Mouse (Mus musculus) lung, postnatal 0 days (tissue): ENCODE measurements at regions not wholly inside any gene's neighbourhood (a gene's known extent, or its start where the extent isn't known, plus 50 kb on each side); places are given as distances from the start of the nearest gene placed in this dataset.

Experiments used
- ATAC-seq: fragments of 200-750 bp; cut with Nextera tagmentation; 2 replicates; pipeline ENCODE4 v1.8.0; 2017; ENCODE audit warnings: moderate library complexity
- DNase-seq: peaks from one replicate; pipeline ENCODE4 v3.0.0-alpha.2; 2016; ENCODE audit warnings: low spot score
- H3K27ac ChIP-seq: fragments of 300-500 bp; sonication (generic); 2 replicates; pipeline ENCODE4 v1.5.1; 2014; ENCODE audit warnings: antibody characterized with exemption, mild to moderate bottlenecking, low read length, mixed read lengths
- H3K27me3 ChIP-seq: fragments of 300-500 bp; sonication (generic); replicated peaks from 2 replicates; pipeline ENCODE4 v1.6.1; 2014; ENCODE audit warnings: low read length, mixed read lengths; ENCODE audit not compliant: insufficient read depth
- H3K36me3 ChIP-seq: fragments of 300-500 bp; sonication (generic); 2 replicates; pipeline ENCODE4 v1.6.1; 2014; ENCODE audit warnings: low read length, mixed read lengths; ENCODE audit not compliant: insufficient read depth
- H3K4me1 ChIP-seq: fragments of 300-500 bp; sonication (generic); 2 replicates; pipeline ENCODE4 v1.6.1; 2014; ENCODE audit warnings: antibody characterized with exemption, low read depth, low read length, mixed read lengths; ENCODE audit not compliant: insufficient read depth
- H3K4me2 ChIP-seq: fragments of 300-500 bp; sonication (generic); replicated peaks from 2 replicates; pipeline ENCODE4 v1.6.1; 2014; ENCODE audit warnings: low read depth, mild to moderate bottlenecking, low read length, moderate library complexity, mixed read lengths
- H3K4me3 ChIP-seq: fragments of 300-500 bp; sonication (generic); 2 replicates; pipeline ENCODE4 v1.5.1; 2014; ENCODE audit warnings: low read depth, low read length
- H3K9ac ChIP-seq: fragments of 300-500 bp; sonication (generic); replicated peaks from 2 replicates; pipeline ENCODE4 v1.6.1; 2014; ENCODE audit warnings: low read depth, mild to moderate bottlenecking
- H3K9me3 ChIP-seq: fragments of 300-500 bp; sonication (generic); 2 replicates; pipeline ENCODE4 v1.6.1; 2016; ENCODE audit warnings: low read length, mixed read lengths
- CTCF ChIP-seq: IDR thresholded peaks from 2 replicates; pipeline ENCODE4 v1.5.1; 2016; ENCODE audit warnings: antibody characterized with exemption, mild to moderate bottlenecking
- EP300 ChIP-seq: IDR thresholded peaks from 2 replicates; pipeline ENCODE4 v1.6.1; 2016; ENCODE audit warnings: antibody characterized with exemption, mild to moderate bottlenecking, control low read depth
- WGBS: fragments of 180-500 bp; shearing (Covaris S2); extraction: QIAGEN DNeasy Blood & Tissue Kit; methylation state at CpG from one replicate; pipeline ENCODE4 v1.1.7; 2014; 5-methylcytosine and 5-hydroxymethylcytosine counted together

GRCm38 (mm10) chr2:160017020-160017812 is 316.7 kb downstream of the Gm826 start:
- H3K4me3 ChIP-seq = no peak overlapping the region
- no peaks in the 10 kb centered on the region for H3K4me1 ChIP-seq
- no peak overlapping the region for H3K27ac ChIP-seq
- H3K36me3 ChIP-seq = no peaks in the 10 kb centered on the region
- DNase-seq (no peak), ATAC-seq (no peak)
- no peak overlapping the region for H3K4me2 ChIP-seq
- TF ChIP-seq EP300 (no peak), CTCF (no peak)
- no peak overlapping the region for H3K9ac ChIP-seq
- 80% methylated on average over 5 of the region's 5 CpGs for WGBS
- H3K9me3 ChIP-seq = no peaks in the 10 kb centered on the region
- H3K27me3 ChIP-seq = no peaks in the 10 kb centered on the region

GRCm38 (mm10) chr2:160011421-160011820 is 322.5 kb downstream of the Gm826 start:
- Histone ChIP-seq H3K4me3 (no peak overlapping the region), H3K9ac (no peak overlapping the region), H3K9me3 (no peaks in the 10 kb centered on the region), H3K36me3 (no peaks in the 10 kb centered on the region), H3K27ac (no peak overlapping the region), H3K4me2 (no peak overlapping the region), H3K4me1 (no peaks in the 10 kb centered on the region), H3K27me3 (no peaks in the 10 kb centered on the region)
- ATAC-seq (no peak), DNase-seq (no peak)
- 85% methylated on average over 6 of the region's 6 CpGs for WGBS
- no peak for TF ChIP-seq CTCF

GRCm38 (mm10) chr2:160002695-160003094 is 331.3 kb downstream of the Gm826 start:
- H3K4me1 ChIP-seq = no peaks in the 10 kb centered on the region
- DNase-seq = no peak
- 59% methylated on average over 3 of the region's 3 CpGs for WGBS
- ATAC-seq = no peak
- no peak for TF ChIP-seq CTCF
- no peaks in the 10 kb centered on the region for H3K36me3 ChIP-seq
- no peak overlapping the region for H3K4me2 ChIP-seq
- no peak overlapping the region for H3K4me3 ChIP-seq
- no peaks in the 10 kb centered on the region for H3K27me3 ChIP-seq
- no peak overlapping the region for H3K27ac ChIP-seq
- no peak overlapping the region for H3K9ac ChIP-seq
- no peaks in the 10 kb centered on the region for H3K9me3 ChIP-seq

GRCm38 (mm10) chr2:160000449-160000848 is 333.5 kb downstream of the Gm826 start:
- no peak overlapping the region for H3K4me3 ChIP-seq
- ATAC-seq (no peak), DNase-seq (peak; percentile 10)
- no peaks in the 10 kb centered on the region for H3K36me3 ChIP-seq
- H3K9ac ChIP-seq = no peak overlapping the region
- no peaks in the 10 kb centered on the region for H3K4me1 ChIP-seq
- H3K9me3 ChIP-seq = no peaks in the 10 kb centered on the region
- no peak overlapping the region for H3K4me2 ChIP-seq
- no peak overlapping the region for H3K27ac ChIP-seq
- WGBS = 62% methylated on average over 4 of the region's 4 CpGs
- TF ChIP-seq EP300 (no peak), CTCF (peak; percentile 60)
- H3K27me3 ChIP-seq = no peaks in the 10 kb centered on the region

GRCm38 (mm10) chr2:159997395-159997794 is 336.6 kb downstream of the Gm826 start:
- TF ChIP-seq EP300 (no peak), CTCF (no peak)
- Histone ChIP-seq H3K4me2 (no peak overlapping the region), H3K27me3 (no peaks in the 10 kb centered on the region), H3K9ac (no peak overlapping the region), H3K9me3 (no peaks in the 10 kb centered on the region), H3K4me1 (no peaks in the 10 kb centered on the region), H3K36me3 (no peaks in the 10 kb centered on the region), H3K27ac (no peak overlapping the region), H3K4me3 (no peak overlapping the region)
- ATAC-seq (no peak), DNase-seq (no peak)
- whole genome bisulfite sequencing = 82% methylated on average over 9 of the region's 9 CpGs

- WGBS = 81% methylated on average over 3 of the region's 3 CpGs
- no peak for DNase-seq
- TF ChIP-seq CTCF = no peak
- no peak for TF ChIP-seq EP300
- Histone ChIP-seq H3K4me1 (no peaks in the 10 kb centered on the region), H3K27me3 (no peaks in the 10 kb centered on the region), H3K9ac (no peak overlapping the region), H3K4me2 (no peak overlapping the region), H3K36me3 (no peaks in the 10 kb centered on the region), H3K4me3 (no peak overlapping the region), H3K27ac (no peak overlapping the region), H3K9me3 (no peaks in the 10 kb centered on the region)
- no peak for ATAC-seq
Measured at GRCm38 (mm10) chr2:159994490-159994889, 339.5 kb downstream of the Gm826 start.

GRCm38 (mm10) chr2:159986719-159987118 is 347.2 kb downstream of the Gm826 start:
- H3K4me1 ChIP-seq = no peaks in the 10 kb centered on the region
- ATAC-seq (no peak), DNase-seq (no peak)
- no peaks in the 10 kb centered on the region for H3K9me3 ChIP-seq
- no peak for TF ChIP-seq EP300
- TF ChIP-seq CTCF = no peak
- no peak overlapping the region for H3K27ac ChIP-seq
- H3K4me3 ChIP-seq = no peak overlapping the region
- H3K4me2 ChIP-seq = no peak overlapping the region
- H3K27me3 ChIP-seq = no peaks in the 10 kb centered on the region
- 90% methylated on average over 7 of the region's 7 CpGs for WGBS
- H3K36me3 ChIP-seq = no peaks in the 10 kb centered on the region
- H3K9ac ChIP-seq = no peak overlapping the region
